Mouse (Mus musculus) midbrain, embryonic 13.5 days (tissue): Measurements from ENCODE around the gene Sucnr1. TPM values are rescaled to one million over a fixed set of nuclear protein-coding genes. Genes with fewer than 3 reads are reported as not detected.

ENCODE experiments used
- ATAC-seq: fragments of 200-750 bp; cut with Nextera tagmentation; 2 replicates; pipeline ENCODE4 v1.8.0; 2017; ENCODE audit warnings: mild to moderate bottlenecking, moderate TSS enrichment, moderate library complexity
- H3K27ac ChIP-seq: fragments of 300-500 bp; sonication (generic); 2 replicates; pipeline ENCODE4 v1.5.1; 2015; ENCODE audit warnings: inconsistent platforms, mild to moderate bottlenecking, moderate library complexity
- H3K27me3 ChIP-seq: fragments of 300-500 bp; sonication (generic); 2 replicates; pipeline ENCODE4 v1.6.1; 2015; ENCODE audit warnings: mild to moderate bottlenecking, inconsistent platforms
- H3K36me3 ChIP-seq: fragments of 300-500 bp; sonication (generic); 2 replicates; pipeline ENCODE4 v1.6.1; 2015; ENCODE audit warnings: mild to moderate bottlenecking, inconsistent platforms
- H3K4me1 ChIP-seq: fragments of 300-500 bp; sonication (generic); replicated peaks from 2 replicates; pipeline ENCODE4 v1.6.1; 2015; ENCODE audit warnings: inconsistent platforms
- H3K4me2 ChIP-seq: fragments of 300-500 bp; sonication (generic); replicated peaks from 2 replicates; pipeline ENCODE4 v1.6.1; 2015; ENCODE audit warnings: moderate library complexity, mild to moderate bottlenecking, inconsistent platforms
- H3K4me3 ChIP-seq: fragments of 300-500 bp; sonication (generic); replicated peaks from 2 replicates; pipeline ENCODE4 v1.5.1; 2015; ENCODE audit warnings: mild to moderate bottlenecking, inconsistent platforms
- H3K9ac ChIP-seq: fragments of 300-500 bp; sonication (generic); replicated peaks from 2 replicates; pipeline ENCODE4 v1.6.1; 2015; ENCODE audit warnings: mild to moderate bottlenecking, inconsistent platforms
- H3K9me3 ChIP-seq: fragments of 300-500 bp; sonication (generic); 2 replicates; pipeline ENCODE4 v1.6.1; 2016; ENCODE audit warnings: mild to moderate bottlenecking, inconsistent platforms
- WGBS: fragments of 180-500 bp; shearing (Covaris S2); methylation state at CpG from one replicate; pipeline ENCODE4 v1.1.7; 2015; 5-methylcytosine and 5-hydroxymethylcytosine counted together
- polyA plus RNA-seq: library from polyadenylated mRNA; unstranded; fragments of >200 nt; fragmentation: Nextera tagmentation; extraction: Ambion mirVana; gene quantifications from 2 replicates; pipeline ENCODE4 v1.2.1, GENCODE M21; 2015

Gene Sucnr1
- polyA plus RNA-seq, result not detected in 2 replicates

- Histone ChIP-seq H3K4me2 (0 out of 2 replicates have a peak within 1 kb of the TSS, but pooled peaks have one; percentile 23), H3K36me3 (no peaks in the 10 kb centered on the region), H3K27me3 (no peaks in the 10 kb centered on the region), H3K4me3 (no peak within 1 kb of the TSS), H3K27ac (no peak within 1 kb of the TSS), H3K9me3 (no peaks in the 10 kb centered on the region), H3K4me1 (peaks cover 19% of the 10 kb centered on the region), H3K9ac (no peak within 1 kb of the TSS)
- peak; percentile 85 for ATAC-seq
- 14% methylated on average over 4 of the region's 4 CpGs for whole genome bisulfite sequencing
Observed at GRCm38 (mm10) chr3:60081648-60082047, at the start of gene Sucnr1. Gene Sucnr1, plus strand, starts transcription at chr3:60081869.

GRCm38 (mm10) chr3:60046221-60046913 lies 35.3 kb upstream of the Sucnr1 start:
- no peak overlapping the region for H3K9ac ChIP-seq
- no peak overlapping the region for H3K4me2 ChIP-seq
- no peaks in the 10 kb centered on the region for H3K27me3 ChIP-seq
- no peak overlapping the region for H3K4me3 ChIP-seq
- no peak for ATAC-seq
- no peak overlapping the region for H3K27ac ChIP-seq
- H3K36me3 ChIP-seq, result no peaks in the 10 kb centered on the region
- H3K4me1 ChIP-seq, result no peaks in the 10 kb centered on the region
- H3K9me3 ChIP-seq, result no peaks in the 10 kb centered on the region
- WGBS, result 88% methylated on average over 3 of the region's 3 CpGs

- H3K27me3 ChIP-seq, result no peaks in the 10 kb centered on the region
- H3K36me3 ChIP-seq, result no peaks in the 10 kb centered on the region
- H3K9ac ChIP-seq, result no peak overlapping the region
- no peak overlapping the region for H3K27ac ChIP-seq
- 84% methylated on average over 3 of the region's 3 CpGs for WGBS
- ATAC-seq, result no peak
- no peak overlapping the region for H3K4me2 ChIP-seq
- no peaks in the 10 kb centered on the region for H3K4me1 ChIP-seq
- H3K9me3 ChIP-seq, result no peaks in the 10 kb centered on the region
- no peak overlapping the region for H3K4me3 ChIP-seq
Observed at GRCm38 (mm10) chr3:60053231-60053927, 28.3 kb upstream of the Sucnr1 start.

- no peak overlapping the region for H3K27ac ChIP-seq
- WGBS, result 89% methylated on average over 2 of the region's 2 CpGs
- H3K4me2 ChIP-seq, result no peak overlapping the region
- H3K9ac ChIP-seq, result no peak overlapping the region
- H3K9me3 ChIP-seq, result no peaks in the 10 kb centered on the region
- ATAC-seq, result no peak
- no peaks in the 10 kb centered on the region for H3K4me1 ChIP-seq
- no peaks in the 10 kb centered on the region for H3K36me3 ChIP-seq
- H3K4me3 ChIP-seq, result no peak overlapping the region
- H3K27me3 ChIP-seq, result no peaks in the 10 kb centered on the region
Observed at GRCm38 (mm10) chr3:60053931-60054330, 27.7 kb upstream of the Sucnr1 start.

- H3K9ac ChIP-seq, result no peak overlapping the region
- no peak for ATAC-seq
- no peak overlapping the region for H3K4me2 ChIP-seq
- H3K4me1 ChIP-seq, result no peaks in the 10 kb centered on the region
- no peaks in the 10 kb centered on the region for H3K9me3 ChIP-seq
- no peak overlapping the region for H3K4me3 ChIP-seq
- H3K27me3 ChIP-seq, result no peaks in the 10 kb centered on the region
- no peaks in the 10 kb centered on the region for H3K36me3 ChIP-seq
- H3K27ac ChIP-seq, result no peak overlapping the region
- WGBS, result 35% methylated on average over 3 of the region's 3 CpGs
Observed at GRCm38 (mm10) chr3:60056451-60056850, 25.2 kb upstream of the Sucnr1 start.

- no peaks in the 10 kb centered on the region for H3K4me1 ChIP-seq
- no peaks in the 10 kb centered on the region for H3K27me3 ChIP-seq
- H3K27ac ChIP-seq, result no peak overlapping the region
- 88% methylated on average over 2 of the region's 2 CpGs for WGBS
- H3K9ac ChIP-seq, result no peak overlapping the region
- no peak overlapping the region for H3K4me3 ChIP-seq
- no peak for ATAC-seq
- H3K4me2 ChIP-seq, result no peak overlapping the region
- no peaks in the 10 kb centered on the region for H3K36me3 ChIP-seq
- no peaks in the 10 kb centered on the region for H3K9me3 ChIP-seq
Observed at GRCm38 (mm10) chr3:60057070-60057808, 24.4 kb upstream of the Sucnr1 start.

GRCm38 (mm10) chr3:60057809-60058082 lies 23.9 kb upstream of the Sucnr1 start:
- H3K9ac ChIP-seq, result no peak overlapping the region
- H3K27ac ChIP-seq, result no peak overlapping the region
- no peak overlapping the region for H3K4me2 ChIP-seq
- no peak overlapping the region for H3K4me3 ChIP-seq
- H3K4me1 ChIP-seq, result no peaks in the 10 kb centered on the region
- no peaks in the 10 kb centered on the region for H3K9me3 ChIP-seq
- no peaks in the 10 kb centered on the region for H3K36me3 ChIP-seq
- ATAC-seq, result no peak
- 88% methylated on average over 1 of the region's 1 CpGs for WGBS
- no peaks in the 10 kb centered on the region for H3K27me3 ChIP-seq

GRCm38 (mm10) chr3:60078883-60079415 lies 2.7 kb upstream of the Sucnr1 start:
- no peak for ATAC-seq
- Histone ChIP-seq H3K4me2 (no peak overlapping the region), H3K4me1 (peaks cover 19% of the 10 kb centered on the region), H3K27ac (no peak overlapping the region), H3K9me3 (no peaks in the 10 kb centered on the region), H3K4me3 (no peak overlapping the region), H3K27me3 (no peaks in the 10 kb centered on the region), H3K9ac (no peak overlapping the region), H3K36me3 (no peaks in the 10 kb centered on the region)
- 71% methylated on average over 1 of the region's 1 CpGs for WGBS

- H3K4me1 ChIP-seq, result peaks cover 19% of the 10 kb centered on the region
- no peak overlapping the region for H3K4me3 ChIP-seq
- H3K27me3 ChIP-seq, result no peaks in the 10 kb centered on the region
- no peak overlapping the region for H3K4me2 ChIP-seq
- WGBS, result 66% methylated on average over 4 of the region's 4 CpGs
- H3K9me3 ChIP-seq, result no peaks in the 10 kb centered on the region
- no peak overlapping the region for H3K27ac ChIP-seq
- no peak overlapping the region for H3K9ac ChIP-seq
- no peaks in the 10 kb centered on the region for H3K36me3 ChIP-seq
- no peak; the same call in 1 of the 2 replicates for ATAC-seq
Observed at GRCm38 (mm10) chr3:60080572-60080971, 1.1 kb upstream of the Sucnr1 start.

GRCm38 (mm10) chr3:60082746-60083145 lies 1.1 kb downstream of the Sucnr1 start:
- H3K9me3 ChIP-seq, result no peaks in the 10 kb centered on the region
- no peaks in the 10 kb centered on the region for H3K36me3 ChIP-seq
- no peak for ATAC-seq
- H3K9ac ChIP-seq, result no peak overlapping the region
- no peak overlapping the region for H3K27ac ChIP-seq
- H3K4me1 ChIP-seq, result peaks cover 19% of the 10 kb centered on the region
- no peak overlapping the region for H3K4me2 ChIP-seq
- 92% methylated on average over 3 of the region's 3 CpGs for WGBS
- H3K4me3 ChIP-seq, result no peak overlapping the region
- no peaks in the 10 kb centered on the region for H3K27me3 ChIP-seq

- WGBS, result 97% methylated on average over 2 of the region's 2 CpGs
- Histone ChIP-seq H3K9me3 (no peaks in the 10 kb centered on the region), H3K27me3 (no peaks in the 10 kb centered on the region), H3K4me2 (no peak overlapping the region), H3K27ac (no peak overlapping the region), H3K9ac (no peak overlapping the region), H3K4me1 (peaks cover 11% of the 10 kb centered on the region), H3K4me3 (no peak overlapping the region), H3K36me3 (no peaks in the 10 kb centered on the region)
- ATAC-seq, result no peak
Observed at GRCm38 (mm10) chr3:60085729-60086128, 4.1 kb downstream of the Sucnr1 start.

- H3K4me1 ChIP-seq, result no peaks in the 10 kb centered on the region
- no peaks in the 10 kb centered on the region for H3K36me3 ChIP-seq
- no peak overlapping the region for H3K4me3 ChIP-seq
- ATAC-seq, result no peak
- no peaks in the 10 kb centered on the region for H3K9me3 ChIP-seq
- no peak overlapping the region for H3K27ac ChIP-seq
- no peak overlapping the region for H3K9ac ChIP-seq
- no peak overlapping the region for H3K4me2 ChIP-seq
- WGBS, result 90% methylated on average over 8 of the region's 8 CpGs
- H3K27me3 ChIP-seq, result no peaks in the 10 kb centered on the region
Observed at GRCm38 (mm10) chr3:60091321-60091720, 9.7 kb downstream of the Sucnr1 start.
